Mouse (Mus musculus) bone marrow, adult 2 months (tissue): ENCODE results near the gene Nicn1.

ENCODE experiments used
- CTCF ChIP-seq: fragments of 200-500 bp; IDR thresholded peaks from 2 replicates; pipeline ENCODE4 v1.5.1; 2011; ENCODE audit warnings: low read length, control low read depth; ENCODE audit not compliant: control insufficient read depth, insufficient read depth
- POLR2A ChIP-seq: fragments of 200-500 bp; IDR thresholded peaks from 2 replicates; pipeline ENCODE4 v1.6.1; 2011; ENCODE audit warnings: low read depth, mild to moderate bottlenecking, control low read depth, low read length, borderline replicate concordance; ENCODE audit not compliant: control insufficient read depth

DNA sequence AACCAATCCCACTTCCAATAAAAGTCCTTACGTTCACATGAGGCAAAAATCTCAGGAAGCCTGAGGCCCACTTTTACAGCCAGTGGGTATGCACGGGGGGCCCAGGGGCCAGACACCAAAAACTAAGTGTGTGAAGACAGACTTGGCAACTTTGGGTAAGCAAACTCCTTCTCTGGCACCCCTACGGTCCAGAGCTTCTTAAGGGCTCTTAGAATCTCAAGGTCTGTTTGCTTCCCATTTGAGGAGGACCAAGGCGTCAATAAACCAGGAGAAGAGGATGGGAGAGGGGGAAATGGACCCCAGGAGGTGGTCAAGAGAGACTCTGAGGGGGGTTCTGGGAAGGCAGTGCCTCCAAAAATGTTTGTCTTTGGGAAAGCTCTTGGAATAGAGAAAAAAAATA is 16.7 kb upstream of the Nicn1 start:
- TF ChIP-seq CTCF (no peak), POLR2A (no peak)
